Mouse (Mus musculus): Measurements from ENCODE around the gene Gjb6. TPM values are rescaled to one million over a fixed set of nuclear protein-coding genes. Genes with fewer than 3 reads are reported as not detected.

Gene Gjb6
- polyA plus RNA-seq (2015; fragmentation: Nextera tagmentation; extraction: Ambion mirVana): 0.06 TPM in 1 of 2 replicates, not detected in the other

GRCm38 (mm10) chr14:57133161-57133661 lies at the start of gene Gjb6:
Gene Gjb6, minus strand, starts transcription at chr14:57133611.

DNA sequence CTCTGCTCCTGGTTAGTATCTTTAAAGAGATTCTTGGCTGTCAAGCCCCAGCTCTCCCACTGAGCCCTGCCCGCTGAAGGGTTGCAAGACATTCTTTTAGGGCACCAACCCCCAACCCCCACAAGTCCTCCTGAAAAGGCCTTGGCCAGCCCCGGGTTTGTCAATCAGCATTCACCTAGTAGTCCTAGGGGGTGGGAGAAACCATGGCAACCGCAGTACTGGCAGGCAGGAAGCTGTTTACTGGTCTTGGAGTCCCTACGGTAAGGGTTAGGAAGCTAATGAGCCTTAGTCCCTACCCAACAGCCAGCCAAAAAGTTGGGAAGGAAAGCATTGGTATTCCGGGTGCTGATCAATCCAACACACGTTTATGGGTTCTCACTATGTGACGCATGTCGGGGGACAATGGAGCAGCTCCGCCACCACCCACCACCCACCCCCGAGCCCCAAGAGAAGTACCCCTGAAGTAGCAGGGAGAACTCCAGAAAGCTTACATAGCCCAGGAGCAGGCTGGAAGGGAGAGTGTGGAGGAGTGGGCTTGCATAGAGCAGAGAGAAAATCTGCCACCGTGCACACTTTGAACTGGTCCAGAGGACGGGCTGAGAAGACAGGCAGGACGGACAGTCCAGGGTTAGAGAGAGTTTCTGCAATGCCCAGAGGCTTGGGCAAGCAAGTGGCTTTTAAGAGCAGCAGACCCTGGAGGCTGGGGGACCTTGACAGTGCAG lies 17.4 kb downstream of the Gjb6 start, which contains the start of gene Gm4491:
Gm4491 (minus strand) TSS at position 61 of the 722 bp plus-strand sequence.

DNA sequence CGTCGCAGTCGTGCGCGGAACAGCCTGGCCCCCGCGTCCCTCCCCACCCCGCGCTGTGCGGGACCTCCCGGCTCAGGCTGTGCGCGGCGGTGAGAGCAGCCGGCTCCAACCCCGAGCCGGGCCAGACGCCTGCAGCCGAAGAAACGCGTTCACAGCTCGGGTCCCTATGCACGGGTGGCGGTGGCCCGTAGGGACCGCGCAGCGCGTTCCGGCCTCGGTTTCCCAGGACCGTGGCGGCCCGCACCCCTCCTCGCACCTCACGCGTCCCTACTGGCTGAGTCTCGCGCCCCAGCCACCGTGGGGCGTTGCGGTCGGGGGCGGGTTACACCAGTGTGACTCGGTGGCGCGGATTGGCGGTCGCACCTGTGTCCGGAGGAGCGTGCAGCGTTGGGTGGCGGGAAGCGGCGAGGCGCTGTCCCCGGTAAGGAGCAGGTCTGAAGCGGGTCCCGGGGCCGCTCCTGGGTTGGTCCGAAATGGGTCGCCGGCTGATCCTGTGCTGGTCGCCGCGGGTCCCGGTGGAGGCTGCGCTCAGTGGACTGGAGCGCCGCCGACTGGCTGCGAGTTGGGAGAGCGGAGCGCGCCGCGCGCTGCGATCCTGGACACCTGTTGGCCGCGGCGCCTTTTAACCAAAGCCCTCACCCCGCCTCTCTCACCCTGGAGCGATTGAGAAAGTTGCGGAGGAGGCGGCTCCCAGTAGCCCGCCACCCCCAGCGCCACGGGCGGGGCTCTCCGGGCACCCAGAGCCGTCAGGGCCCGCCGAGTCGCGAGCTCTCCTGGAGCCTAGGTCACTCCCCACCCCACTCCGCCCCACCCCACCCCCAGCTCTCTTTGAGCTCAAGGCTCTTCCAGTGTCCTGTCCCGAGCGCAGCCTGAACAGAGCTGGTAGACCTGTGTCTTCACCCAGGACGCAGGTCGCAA lies 29.0 kb downstream of the Gjb6 start, which contains the start of gene Gjb2:
Gjb2 (minus strand) TSS at position 597 of the 918 bp plus-strand sequence.

Other genes starting within 250 kb of the Gjb6 start
- gene Zmym2, start 247.0 kb downstream of the Gjb6 start, polyA plus RNA-seq (2015; fragmentation: Nextera tagmentation; extraction: Ambion mirVana): 7.7 and 11.1 TPM in 2 replicates
- not detected in 2 replicates for gene Gja3, start 75.5 kb downstream of the Gjb6 start, polyA plus RNA-seq (2015; fragmentation: Nextera tagmentation; extraction: Ambion mirVana)
- 0.56 and 0.58 TPM in 2 replicates for gene Gjb2, start 28.9 kb downstream of the Gjb6 start, polyA plus RNA-seq (2015; fragmentation: Nextera tagmentation; extraction: Ambion mirVana)
- not detected in 2 replicates for gene Gm4491, start 17.7 kb downstream of the Gjb6 start, polyA plus RNA-seq (2015; fragmentation: Nextera tagmentation; extraction: Ambion mirVana)